Mouse (Mus musculus) layer of hippocampus, adult 9-11 months (tissue): ENCODE measurements at regions not wholly inside any gene's neighbourhood (a gene's known extent, or its start where the extent isn't known, plus 50 kb on each side); places are given as distances from the start of the nearest gene placed in this dataset.
A peak's percentile ranks its signal among the peaks of the same experiment; 100 is the strongest.

Experiments
- DNase-seq: peaks from one replicate; pipeline ENCODE4 v3.0.0; 2022

DNA sequence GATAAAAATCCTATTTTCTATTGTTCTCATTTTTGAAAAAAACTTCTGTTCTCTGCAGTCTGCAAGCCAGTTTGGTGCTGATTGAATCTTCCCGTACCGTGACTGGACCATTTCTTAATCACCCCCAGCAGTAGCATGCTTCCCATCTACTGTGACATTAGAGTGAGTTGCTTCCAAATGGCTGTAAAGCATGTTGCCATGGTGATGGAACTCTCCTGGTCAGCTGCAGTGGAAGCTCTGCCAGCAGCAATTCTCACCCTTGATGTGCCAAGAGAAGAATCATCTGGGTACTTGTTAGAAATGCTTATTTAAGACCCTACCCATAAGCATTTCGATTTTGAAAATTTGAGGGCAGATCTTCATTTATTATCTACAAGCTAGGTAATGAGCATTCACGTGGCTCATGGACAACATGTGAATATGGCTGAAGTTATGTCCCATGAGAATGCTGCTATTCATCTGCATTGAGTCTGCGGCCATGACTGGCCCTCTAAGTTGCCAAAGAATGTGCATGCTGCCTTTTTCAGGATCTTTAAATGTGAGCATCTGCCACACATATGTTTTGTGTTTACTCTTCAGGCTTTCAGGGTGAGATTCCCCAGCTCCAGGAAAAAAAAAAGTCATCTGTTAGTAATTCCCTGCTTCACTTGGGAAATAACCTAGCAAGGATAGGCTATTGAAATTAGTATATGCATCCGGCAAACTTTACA lies 62.8 kb downstream of the H2al1n start:
- DNase-seq: peak; percentile 9

DNA sequence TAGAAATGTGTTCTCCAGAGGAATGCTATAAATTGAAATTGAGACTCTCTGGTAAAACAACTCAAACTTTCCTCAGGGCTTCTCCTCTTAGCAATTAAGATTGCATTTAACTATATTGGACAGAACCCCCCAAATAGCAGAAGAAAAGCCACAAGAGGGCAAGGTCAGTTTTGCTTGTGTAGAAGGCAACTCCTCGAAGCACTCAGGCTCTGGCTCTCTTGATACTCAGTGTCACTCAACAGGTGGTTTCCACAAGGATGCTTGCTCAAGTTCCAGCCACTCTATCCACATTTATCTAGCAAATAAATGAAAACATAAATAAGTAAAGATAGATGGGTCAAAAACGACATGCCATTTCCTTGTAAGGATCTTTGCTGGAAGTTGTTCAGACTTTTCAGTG lies 68.4 kb downstream of the H2al1n start:
- no peak for DNase-seq

DNA sequence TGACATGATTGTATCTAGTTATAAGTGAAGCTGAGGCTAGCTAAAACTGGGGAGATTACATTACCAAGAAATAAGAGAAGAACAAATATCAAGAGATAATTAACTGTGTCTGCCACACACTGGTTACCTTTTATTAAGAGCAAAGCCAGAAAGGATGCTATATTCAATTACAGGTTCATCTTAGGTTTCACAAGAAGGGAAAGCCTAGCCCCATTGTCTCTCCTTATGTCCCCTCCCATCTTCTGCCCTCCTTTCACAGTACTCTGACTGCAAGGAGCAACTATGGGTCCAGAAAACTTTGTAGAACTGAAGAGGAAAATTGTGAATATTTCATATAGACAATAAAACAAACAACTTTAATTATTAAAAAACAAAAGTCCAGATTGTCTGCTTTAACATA lies 68.8 kb downstream of the H2al1n start:
- no peak for DNase-seq

- DNase-seq: no peak
Observed at GRCm38 (mm10) chrX:14294890-14295289, 83.9 kb downstream of the H2al1n start.

- no peak for DNase-seq
Observed at GRCm38 (mm10) chrX:14302125-14302524, 91.2 kb downstream of the H2al1n start.

DNA sequence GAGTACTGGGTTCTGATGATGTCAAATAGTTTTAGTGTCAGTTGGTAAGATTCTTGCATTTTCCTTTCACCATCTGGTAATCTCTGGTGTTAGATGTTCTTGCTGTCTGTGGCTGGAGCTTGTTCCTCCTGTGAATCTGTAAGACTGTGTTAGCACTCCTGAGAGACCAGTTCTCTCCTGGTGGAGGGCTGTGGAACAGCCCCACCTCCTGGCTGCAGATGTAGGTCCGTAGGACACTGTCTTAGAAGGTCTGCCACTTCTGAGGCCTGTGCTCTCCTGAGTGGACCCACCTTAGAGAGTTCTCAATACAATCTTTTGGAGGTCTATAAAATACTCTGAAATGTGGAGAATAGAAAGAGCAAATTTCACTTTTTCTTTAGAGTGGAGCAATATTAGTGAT lies 101.8 kb downstream of the H2al1n start:
- DNase-seq: no peak

- DNase-seq: no peak
Observed at GRCm38 (mm10) chrX:14352416-14352815, 141.5 kb downstream of the H2al1n start.

DNA sequence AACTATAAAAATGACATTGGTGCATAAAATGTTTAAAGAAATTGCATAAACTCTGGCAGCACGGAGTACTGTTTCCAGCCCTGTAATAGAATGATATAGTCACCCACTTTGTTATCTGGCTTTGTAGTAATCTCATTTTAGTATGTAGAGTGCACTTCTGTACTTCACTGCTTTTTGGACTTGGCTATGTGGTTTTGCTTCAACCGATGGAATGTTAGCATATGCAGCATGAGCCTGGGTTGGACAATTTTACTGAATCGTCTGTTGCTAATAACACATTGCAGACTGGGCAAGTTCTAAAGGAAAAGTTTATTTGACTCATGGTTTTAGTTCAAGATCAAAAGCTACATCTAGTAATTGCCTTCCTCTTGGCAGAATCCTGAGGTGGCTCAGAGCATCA lies 142.4 kb downstream of the H2al1n start:
- DNase-seq: no peak

GRCm38 (mm10) chrX:14356466-14357030 lies 145.6 kb downstream of the H2al1n start:
- no peak for DNase-seq
